Mouse (Mus musculus): ENCODE results near the gene Syt11. TPM values are rescaled to one million over a fixed set of nuclear protein-coding genes. Genes with fewer than 3 reads are reported as not detected.

The Syt11 gene
- polyA plus RNA-seq, 1 experiment = 165 TPM

- TF ChIP-seq POLR2A (IDR thresholded peaks at IDR 0.05; ENCODE audit: borderline replicate concordance, extremely low read depth, insufficient read depth, insufficient read length, poor library complexity, severe bottlenecking) = no peak
- TF ChIP-seq CTCF (IDR thresholded peaks at IDR 0.05; ENCODE audit: borderline replicate concordance, extremely low read depth, insufficient read depth, insufficient read length) = no peak
- DNase-seq (ENCODE audit: low read depth) = peak; percentile 98
Measured at GRCm38 (mm10) chr3:88758045-88758500, 16.9 kb downstream of the Syt11 start.

GRCm38 (mm10) chr3:88756276-88756675 is 18.7 kb downstream of the Syt11 start:
- TF ChIP-seq CTCF (IDR thresholded peaks at IDR 0.05; ENCODE audit: borderline replicate concordance, extremely low read depth, insufficient read depth, insufficient read length) (no peak), POLR2A (IDR thresholded peaks at IDR 0.05; ENCODE audit: borderline replicate concordance, extremely low read depth, insufficient read depth, insufficient read length, poor library complexity, severe bottlenecking) (no peak)
- peak; percentile 87 for DNase-seq (ENCODE audit: low read depth)

GRCm38 (mm10) chr3:88755541-88755940 is 19.4 kb downstream of the Syt11 start:
- DNase-seq (ENCODE audit: low read depth) = no peak
- TF ChIP-seq POLR2A (IDR thresholded peaks at IDR 0.05; ENCODE audit: borderline replicate concordance, extremely low read depth, insufficient read depth, insufficient read length, poor library complexity, severe bottlenecking) (no peak), CTCF (IDR thresholded peaks at IDR 0.05; ENCODE audit: borderline replicate concordance, extremely low read depth, insufficient read depth, insufficient read length) (no peak)

- peak; percentile 14; the same call in 1 of the 2 replicates for TF ChIP-seq CTCF (IDR thresholded peaks at IDR 0.05; ENCODE audit: borderline replicate concordance, extremely low read depth, insufficient read depth, insufficient read length)
- TF ChIP-seq POLR2A (IDR thresholded peaks at IDR 0.05; ENCODE audit: borderline replicate concordance, extremely low read depth, insufficient read depth, insufficient read length, poor library complexity, severe bottlenecking) = no peak
- peak; percentile 25 for DNase-seq (ENCODE audit: low read depth)
Measured at GRCm38 (mm10) chr3:88754283-88754682, 20.7 kb downstream of the Syt11 start.

GRCm38 (mm10) chr3:88746871-88747231 is 28.1 kb downstream of the Syt11 start:
- TF ChIP-seq CTCF (IDR thresholded peaks at IDR 0.05; ENCODE audit: borderline replicate concordance, extremely low read depth, insufficient read depth, insufficient read length) = no peak
- no peak for TF ChIP-seq POLR2A (IDR thresholded peaks at IDR 0.05; ENCODE audit: borderline replicate concordance, extremely low read depth, insufficient read depth, insufficient read length, poor library complexity, severe bottlenecking)
- peak; percentile 41 for DNase-seq (ENCODE audit: low read depth)

- TF ChIP-seq CTCF (IDR thresholded peaks at IDR 0.05; ENCODE audit: borderline replicate concordance, extremely low read depth, insufficient read depth, insufficient read length) = no peak
- no peak for TF ChIP-seq POLR2A (IDR thresholded peaks at IDR 0.05; ENCODE audit: borderline replicate concordance, extremely low read depth, insufficient read depth, insufficient read length, poor library complexity, severe bottlenecking)
Measured at GRCm38 (mm10) chr3:88746139-88746870, 28.7 kb downstream of the Syt11 start.

GRCm38 (mm10) chr3:88745534-88745933 is 29.4 kb downstream of the Syt11 start:
- DNase-seq (ENCODE audit: low read depth) = no peak
- TF ChIP-seq CTCF (IDR thresholded peaks at IDR 0.05; ENCODE audit: borderline replicate concordance, extremely low read depth, insufficient read depth, insufficient read length) = no peak
- no peak for TF ChIP-seq POLR2A (IDR thresholded peaks at IDR 0.05; ENCODE audit: borderline replicate concordance, extremely low read depth, insufficient read depth, insufficient read length, poor library complexity, severe bottlenecking)

More at GRCm38 (mm10) chr3:88746139-88746870, 28.7 kb downstream of the Syt11 start:
- no peak for DNase-seq (ENCODE audit: low read depth)

- DNase-seq (ENCODE audit: low read depth) = no peak
- no peak for TF ChIP-seq POLR2A (IDR thresholded peaks at IDR 0.05; ENCODE audit: borderline replicate concordance, extremely low read depth, insufficient read depth, insufficient read length, poor library complexity, severe bottlenecking)
- no peak; the same call in 1 of the 2 replicates for TF ChIP-seq CTCF (IDR thresholded peaks at IDR 0.05; ENCODE audit: borderline replicate concordance, extremely low read depth, insufficient read depth, insufficient read length)
Measured at GRCm38 (mm10) chr3:88740147-88740546, 34.8 kb downstream of the Syt11 start.

- TF ChIP-seq CTCF (IDR thresholded peaks at IDR 0.05; ENCODE audit: borderline replicate concordance, extremely low read depth, insufficient read depth, insufficient read length) = peak; percentile 61; the same call in 1 of the 2 replicates
- no peak for TF ChIP-seq POLR2A (IDR thresholded peaks at IDR 0.05; ENCODE audit: borderline replicate concordance, extremely low read depth, insufficient read depth, insufficient read length, poor library complexity, severe bottlenecking)
- peak; percentile 37 for DNase-seq (ENCODE audit: low read depth)
Measured at GRCm38 (mm10) chr3:88738641-88739040, 36.3 kb downstream of the Syt11 start.

GRCm38 (mm10) chr3:88736556-88736955 is 38.4 kb downstream of the Syt11 start:
- DNase-seq (ENCODE audit: low read depth) = no peak
- TF ChIP-seq POLR2A (IDR thresholded peaks at IDR 0.05; ENCODE audit: borderline replicate concordance, extremely low read depth, insufficient read depth, insufficient read length, poor library complexity, severe bottlenecking) (no peak), CTCF (IDR thresholded peaks at IDR 0.05; ENCODE audit: borderline replicate concordance, extremely low read depth, insufficient read depth, insufficient read length) (no peak)

- peak; percentile 28 for DNase-seq (ENCODE audit: low read depth)
- no peak for TF ChIP-seq CTCF (IDR thresholded peaks at IDR 0.05; ENCODE audit: borderline replicate concordance, extremely low read depth, insufficient read depth, insufficient read length)
- TF ChIP-seq POLR2A (IDR thresholded peaks at IDR 0.05; ENCODE audit: borderline replicate concordance, extremely low read depth, insufficient read depth, insufficient read length, poor library complexity, severe bottlenecking) = no peak
Measured at GRCm38 (mm10) chr3:88719098-88719497, 55.9 kb downstream of the Syt11 start.

GRCm38 (mm10) chr3:88717831-88718230 is 57.1 kb downstream of the Syt11 start:
- TF ChIP-seq CTCF (IDR thresholded peaks at IDR 0.05; ENCODE audit: borderline replicate concordance, extremely low read depth, insufficient read depth, insufficient read length) (no peak), POLR2A (IDR thresholded peaks at IDR 0.05; ENCODE audit: borderline replicate concordance, extremely low read depth, insufficient read depth, insufficient read length, poor library complexity, severe bottlenecking) (no peak)
- DNase-seq (ENCODE audit: low read depth) = no peak
